Mouse (Mus musculus): ENCODE data around the gene Srl.

- no peak for TF ChIP-seq TCF12 (IDR thresholded peaks at IDR 0.05; ENCODE audit: low read depth, low read length)
- no peak for TF ChIP-seq IRF4 (IDR thresholded peaks at IDR 0.05; ENCODE audit: low read depth, low read length)
These were observed 5.2 kb upstream of the Srl start for GRCm38 (mm10) chr16:4546838-4547237.
